ENCODE assay signal across 8 mouse cellular contexts in genomic region chr12:70968141-70968790, GRCm38 (mm10). TPM values are rescaled to one million over a fixed set of nuclear protein-coding genes. Genes with fewer than 3 reads are reported as not detected.
DNase-seq lines count a peak whose midpoint lies in the region; ATAC-seq lines count a peak whose summit lies in the region.

No protein-coding gene starts in this region.

- peak; percentile 90 for DNase-seq in Muller cell, postnatal 12 days (ENCODE audit: inconsistent ontology term)
- DNase-seq in cerebellum, adult 9-11 months = peak; percentile 88
- peak; percentile 67 to 75 for DNase-seq in frontal cortex, postnatal 10 days (ENCODE audit: low spot score in 2 of 2)
- peak; percentile 68 for DNase-seq in layer of hippocampus, postnatal 25 days (ENCODE audit: extremely low spot score in 1 of 2, low spot score in 1 of 2)
- DNase-seq in lung, postnatal 14 days = peak; percentile 82
- DNase-seq in retina, adult 2 months (ENCODE audit: low read depth, low spot score) = peak; percentile 48
- DNase-seq in thymus, postnatal 36 days = peak; percentile 88

- H3K4me3 ChIP-seq in hindbrain, embryonic 12.5 days = peak overlapping the region; percentile 49

- ATAC-seq in hindbrain, embryonic 12.5 days (ENCODE audit: low FRiP score) = peak; percentile 86

- no peaks in the 10 kb centered on the region for H3K9me3 ChIP-seq in hindbrain, embryonic 12.5 days (replicated peaks)

- H3K36me3 ChIP-seq in hindbrain, embryonic 12.5 days = peaks cover 10% of the 10 kb centered on the region

- under 1% methylated on average over 35 of the region's 35 CpGs for WGBS in hindbrain, embryonic 12.5 days

- peaks cover 6% of the 10 kb centered on the region; the same call in 1 of the 2 replicates for H3K4me1 ChIP-seq in hindbrain, embryonic 12.5 days

- H3K27ac ChIP-seq in hindbrain, embryonic 12.5 days = peak overlapping the region; percentile 86

- peak overlapping the region; percentile 60 for H3K4me2 ChIP-seq in hindbrain, embryonic 12.5 days (replicated peaks)

- peak overlapping the region; percentile 58 for H3K9ac ChIP-seq in hindbrain, embryonic 12.5 days

- H3K27me3 ChIP-seq in hindbrain, embryonic 12.5 days = no peaks in the 10 kb centered on the region

RNA-seq across cellular contexts. Expression of gene Psma3, which starts 6.2 kb away (rescaled TPM):
- 509 and 532 TPM in 2 replicates for polyA plus RNA-seq in hindbrain, embryonic 12.5 days (2016; fragmentation: Nextera tagmentation; extraction: Ambion mirVana)
- 100 to 1,000 TPM; 207 to 215 TPM for total RNA-seq in layer of hippocampus, postnatal 25 days (2021)

RNA-seq across cellular contexts. Expression of gene Actr10, which starts 30.6 kb away (rescaled TPM):
- polyA plus RNA-seq in hindbrain, embryonic 12.5 days (2016; fragmentation: Nextera tagmentation; extraction: Ambion mirVana) = 228 and 246 TPM in 2 replicates
- 100 to 1,000 TPM; 174 to 178 TPM for total RNA-seq in layer of hippocampus, postnatal 25 days (2021)

RNA-seq across cellular contexts. Expression of gene Arid4a, which starts 47.5 kb away (rescaled TPM):
- 35.1 and 36.4 TPM in 2 replicates for polyA plus RNA-seq in hindbrain, embryonic 12.5 days (2016; fragmentation: Nextera tagmentation; extraction: Ambion mirVana)
- total RNA-seq in layer of hippocampus, postnatal 25 days (2021) = 10 to 100 TPM; 36.8 to 41.7 TPM

Comparison
In these comparisons a context has a peak if more than half of its experiments do, and no peak if none do; other contexts are left out.
1. Peak in every context shown above with its lines: DNase-seq, ATAC-seq, H3K4me3 ChIP-seq and H3K27ac ChIP-seq.